Mouse (Mus musculus) B cell, adult 62 days (primary cell): ENCODE measurements around the gene Cd2bp2. TPM values are rescaled to one million over a fixed set of nuclear protein-coding genes. Genes with fewer than 3 reads are reported as not detected.

Experiments used
- total RNA-seq: library from RNA; stranded (reverse); gene quantifications from 4 replicates; pipeline ENCODE4 v1.2.4, GENCODE M21; 2023

Gene Cd2bp2
- total RNA-seq, result 69.5 to 80.2 TPM (median 75.6 TPM) in 4 replicates

GRCm38 (mm10) chr7:127195544-127196295, at the start of gene Cd2bp2:
Cd2bp2 (minus strand) TSS chr7:127196050.

GRCm38 (mm10) chr7:127243870-127244657, 48.2 kb upstream of the Cd2bp2 start, which contains the start of gene Zfp771:
Zfp771 (plus strand) TSS chr7:127244274.

GRCm38 (mm10) chr7:127232622-127233367, 36.9 kb upstream of the Cd2bp2 start, which contains the start of the genes Zfp553 and Sept1:
Zfp553 (plus strand) TSS chr7:127233061.
Sept1 (minus strand) TSS chr7:127233130.

GRCm38 (mm10) chr7:127208553-127209438, 12.9 kb upstream of the Cd2bp2 start, which contains the start of gene Mylpf:
Mylpf (plus strand) TSS chr7:127208890.

GRCm38 (mm10) chr7:127208295-127208552, 12.4 kb upstream of the Cd2bp2 start, which contains the start of gene Tbc1d10b:
Tbc1d10b (minus strand) TSS chr7:127208468.

Other genes with a start within 250 kb of the Cd2bp2 start
- not detected in 4 replicates for gene Asphd1, start 246.5 kb downstream of the Cd2bp2 start, total RNA-seq
- 4.0 to 6.6 TPM (median 5.4 TPM) in 4 replicates for gene Sez6l2, start 245.5 kb downstream of the Cd2bp2 start, total RNA-seq
- 62.8 to 64.5 TPM (median 64.2 TPM) in 4 replicates for gene Cdipt, start 220.1 kb downstream of the Cd2bp2 start, total RNA-seq
- gene Cdiptos, start 220.0 kb downstream of the Cd2bp2 start, total RNA-seq, result 0.39 to 2.0 TPM (median 0.92 TPM) in 4 replicates
- 40.5 to 49.3 TPM (median 44.5 TPM) in 4 replicates for gene Mvp, start 181.4 kb downstream of the Cd2bp2 start, total RNA-seq
- gene Pagr1b, start 179.6 kb downstream of the Cd2bp2 start, total RNA-seq, result 3.2 to 10.6 TPM (median 8.7 TPM) in 3 of 4 replicates, not detected in the other
- gene Pagr1a, start 178.7 kb downstream of the Cd2bp2 start, total RNA-seq, result 10.5 to 44.7 TPM (median 14.2 TPM) in 4 replicates
- gene Gm42742, start 175.0 kb downstream of the Cd2bp2 start, total RNA-seq, result 7.4 to 42.0 TPM (median 30.9 TPM) in 4 replicates
- 1.4 to 2.1 TPM (median 1.8 TPM) in 3 of 4 replicates, not detected in the other for gene Prrt2, start 174.8 kb downstream of the Cd2bp2 start, total RNA-seq
- 210 to 225 TPM (median 222 TPM) in 4 replicates for gene Maz, start 169.0 kb downstream of the Cd2bp2 start, total RNA-seq
- 1.3 to 3.1 TPM (median 2.1 TPM) in 4 replicates for gene Kif22, start 153.6 kb downstream of the Cd2bp2 start, total RNA-seq
- 0.98 to 4.6 TPM (median 1.9 TPM) in 3 of 4 replicates, not detected in the other for gene Zg16, start 108.7 kb downstream of the Cd2bp2 start, total RNA-seq
- 51.6 to 60.7 TPM (median 59.8 TPM) in 4 replicates for gene AI467606, start 104.7 kb downstream of the Cd2bp2 start, total RNA-seq
- 0.37 TPM in 1 of 4 replicates, not detected in the others for gene Qprt, start 73.8 kb downstream of the Cd2bp2 start, total RNA-seq
- gene Spn, start 58.2 kb downstream of the Cd2bp2 start, total RNA-seq, result 5.3 to 6.6 TPM (median 5.9 TPM) in 4 replicates
- 49.9 to 72.7 TPM (median 65.7 TPM) in 4 replicates for gene Tbc1d10b, start 12.4 kb upstream of the Cd2bp2 start, total RNA-seq
- 4.1 to 8.2 TPM (median 5.3 TPM) in 4 replicates for gene Mylpf, start 12.8 kb upstream of the Cd2bp2 start, total RNA-seq
- gene Zfp553, start 37.0 kb upstream of the Cd2bp2 start, total RNA-seq, result 8.8 to 11.3 TPM (median 10.0 TPM) in 4 replicates
- 398 to 439 TPM (median 400 TPM) in 4 replicates for gene Sept1, start 37.1 kb upstream of the Cd2bp2 start, total RNA-seq
- 11.6 to 23.5 TPM (median 13.5 TPM) in 4 replicates for gene Zfp771, start 48.2 kb upstream of the Cd2bp2 start, total RNA-seq
- 14.3 to 19.5 TPM (median 15.7 TPM) in 4 replicates for gene Dctpp1, start 64.7 kb upstream of the Cd2bp2 start, total RNA-seq
- gene Sephs2, start 78.0 kb upstream of the Cd2bp2 start, total RNA-seq, result 24.1 to 28.3 TPM (median 25.3 TPM) in 4 replicates
- gene Itgal, start 100.2 kb upstream of the Cd2bp2 start, total RNA-seq, result 114 to 124 TPM (median 119 TPM) in 4 replicates
- 2.3 to 4.1 TPM (median 3.3 TPM) in 4 replicates for gene Zfp768, start 149.5 kb upstream of the Cd2bp2 start, total RNA-seq
- gene Zfp747, start 180.0 kb upstream of the Cd2bp2 start, total RNA-seq, result 11.6 to 15.7 TPM (median 12.1 TPM) in 4 replicates
- 2.9 to 4.1 TPM (median 3.2 TPM) in 4 replicates for gene 9130019O22Rik, start 191.1 kb upstream of the Cd2bp2 start, total RNA-seq
- 4.6 to 7.8 TPM (median 6.1 TPM) in 4 replicates for gene E430018J23Rik, start 197.6 kb upstream of the Cd2bp2 start, total RNA-seq
- 7.5 to 9.6 TPM (median 9.1 TPM) in 4 replicates for gene Zfp764, start 210.8 kb upstream of the Cd2bp2 start, total RNA-seq
- 12.3 to 17.4 TPM (median 14.9 TPM) in 4 replicates for gene Zfp688, start 226.0 kb upstream of the Cd2bp2 start, total RNA-seq